Mouse (Mus musculus) midbrain, embryonic 16.5 days (tissue): ENCODE measurements at regions not wholly inside any gene's neighbourhood (a gene's known extent, or its start where the extent isn't known, plus 50 kb on each side); places are given as distances from the start of the nearest gene placed in this dataset.
A peak's percentile ranks its signal among the peaks of the same experiment; 100 is the strongest.
"Not testable (repeated sequence)": the region's sequence is repeated elsewhere in the genome, so short reads cannot be mapped to it uniquely, and the experiment has no call there.

ENCODE experiments used
- ATAC-seq: fragments of 200-750 bp; cut with Nextera tagmentation; 2 replicates; pipeline ENCODE4 v1.8.0; 2017; ENCODE audit warnings: moderate TSS enrichment
- H3K27ac ChIP-seq: fragments of 300-500 bp; sonication (generic); 2 replicates; pipeline ENCODE4 v1.5.1; 2014; ENCODE audit warnings: mild to moderate bottlenecking, low read length, mixed read lengths
- H3K27me3 ChIP-seq: fragments of 300-500 bp; sonication (generic); 2 replicates; pipeline ENCODE4 v1.6.1; 2014; ENCODE audit warnings: low read depth, low read length, mixed read lengths; ENCODE audit not compliant: control insufficient read depth, insufficient read depth
- H3K36me3 ChIP-seq: fragments of 300-500 bp; sonication (generic); 2 replicates; pipeline ENCODE4 v1.6.1; 2014; ENCODE audit warnings: mild to moderate bottlenecking, low read length, moderate library complexity, mixed read lengths; ENCODE audit not compliant: control insufficient read depth, insufficient read depth
- H3K4me1 ChIP-seq: fragments of 300-500 bp; sonication (generic); 2 replicates; pipeline ENCODE4 v1.6.1; 2014; ENCODE audit warnings: mild to moderate bottlenecking, low read length, mixed read lengths; ENCODE audit not compliant: control insufficient read depth, insufficient read depth
- H3K4me2 ChIP-seq: fragments of 300-500 bp; sonication (generic); 2 replicates; pipeline ENCODE4 v1.6.1; 2014; ENCODE audit warnings: mild to moderate bottlenecking, low read length, mixed read lengths
- H3K4me3 ChIP-seq: fragments of 300-500 bp; sonication (generic); 2 replicates; pipeline ENCODE4 v1.5.1; 2014; ENCODE audit warnings: low read depth, mild to moderate bottlenecking, low read length, moderate library complexity, mixed read lengths
- H3K9ac ChIP-seq: fragments of 300-500 bp; sonication (generic); 2 replicates; pipeline ENCODE4 v1.6.1; 2014; ENCODE audit warnings: low read depth, low read length, mixed read lengths
- H3K9me3 ChIP-seq: fragments of 300-500 bp; sonication (generic); replicated peaks from 2 replicates; pipeline ENCODE4 v1.6.1; 2014; ENCODE audit warnings: mild to moderate bottlenecking, low read length, mixed read lengths; ENCODE audit not compliant: control insufficient read depth, poor library complexity, severe bottlenecking
- WGBS: fragments of 180-500 bp; shearing (Covaris S2); extraction: QIAGEN DNeasy Blood & Tissue Kit; methylation state at CpG from one replicate; pipeline ENCODE4 v1.1.7; 2014; 5-methylcytosine and 5-hydroxymethylcytosine counted together

GRCm38 (mm10) chr15:4313698-4314097, 61.6 kb upstream of the Plcxd3 start:
- not testable (repeated sequence) for H3K4me2 ChIP-seq, H3K4me1 ChIP-seq, H3K27me3 ChIP-seq, H3K36me3 ChIP-seq, H3K9me3 ChIP-seq, H3K4me3 ChIP-seq, H3K9ac ChIP-seq, H3K27ac ChIP-seq, ATAC-seq
- 87% methylated on average over 3 of the region's 3 CpGs for WGBS

DNA sequence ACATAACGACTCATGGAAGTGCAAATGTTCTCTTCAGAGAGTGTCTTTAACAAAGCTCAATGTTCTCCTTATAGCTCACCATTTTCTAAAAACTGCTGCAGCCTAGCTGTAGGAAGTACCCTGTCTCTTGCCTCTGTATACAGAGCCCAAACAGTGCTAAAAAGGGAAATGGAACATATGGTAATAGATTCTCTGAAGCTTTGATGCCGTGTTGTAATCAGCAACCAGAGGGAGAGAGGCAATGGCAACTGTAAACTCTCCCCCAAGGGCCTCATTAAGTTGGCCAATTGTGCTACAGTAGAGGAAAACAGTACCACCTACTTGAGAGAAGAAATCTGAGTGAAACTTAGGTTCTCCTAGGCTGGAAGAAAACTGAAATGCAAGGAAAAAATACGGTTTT, 59.4 kb upstream of the Plcxd3 start:
- 65% methylated on average over 3 of the region's 3 CpGs for WGBS
- H3K4me3 ChIP-seq, result no peak overlapping the region
- H3K27me3 ChIP-seq, result no peaks in the 10 kb centered on the region
- no peak overlapping the region for H3K4me2 ChIP-seq
- H3K36me3 ChIP-seq, result no peaks in the 10 kb centered on the region
- H3K27ac ChIP-seq, result no peak overlapping the region
- 0 out of 2 replicates have a peak, but pooled peaks have one; percentile 28 for ATAC-seq
- H3K9ac ChIP-seq, result no peak overlapping the region
- no peaks in the 10 kb centered on the region for H3K9me3 ChIP-seq
- no peaks in the 10 kb centered on the region for H3K4me1 ChIP-seq
